Mouse (Mus musculus): ENCODE data around the gene Gm28374. TPM values are rescaled to one million over a fixed set of nuclear protein-coding genes. Genes with fewer than 3 reads are reported as not detected.

Gm28374 gene
- total and polyA plus RNA-seq, 3 experiments: 0.40 TPM; not detected in 2

GRCm38 (mm10) chr19:6117346-6117985 lies 35.4 kb upstream of the Gm28374 start:
- Histone ChIP-seq H3K4me2 (ENCODE audit: insufficient read depth, low read depth, poor library complexity, severe bottlenecking) (peak overlapping the region; percentile 70), H3K36me3 (replicated peaks in 1 of 2; ENCODE audit: control insufficient read depth in 1 of 2, insufficient read depth in 1 of 2, low read length in 1 of 2) (peaks cover 36 to 72% of the 10 kb centered on the region in 2 experiments), H3K4me1 (ENCODE audit: control insufficient read depth in 1 of 2, insufficient read depth in 2 of 2) (peaks cover 11 to 43% of the 10 kb centered on the region in 2 experiments; a peak in 3 of 4 replicates), H3K4me3 (replicated peaks in 1 of 3; ENCODE audit: low read depth in 2 of 3, low read length in 2 of 3, poor library complexity in 1 of 3) (peak overlapping the region; percentile 78 to 90 (median 84)), H3K27ac (ENCODE audit: insufficient read depth, low read depth) (peak overlapping the region; percentile 94), H3K9me3 (replicated peaks; ENCODE audit: low read length) (no peaks in the 10 kb centered on the region), H3K27me3 (replicated peaks) (no peaks in the 10 kb centered on the region), H3K79me2 (replicated peaks; ENCODE audit: control insufficient read depth, extremely low read depth, insufficient read depth, poor library complexity, severe bottlenecking) (peaks cover 14% of the 10 kb centered on the region), H3K9ac (ENCODE audit: insufficient read depth, low read depth) (peak overlapping the region; percentile 74)
- no peak for TF ChIP-seq POLR2AphosphoS2 (IDR thresholded peaks at IDR 0.05; ENCODE audit: low read depth, low read length)
- no peak for TF ChIP-seq JUN (IDR thresholded peaks at IDR 0.05; ENCODE audit: insufficient read depth, low read depth, low read length)
- TF ChIP-seq E2F4 (IDR thresholded peaks at IDR 0.05; ENCODE audit: insufficient replicate concordance, low read depth, low read length): no peak
- 0 out of 2 replicates have a peak, but pooled peaks have one; percentile 15 for TF ChIP-seq ELF1 (IDR thresholded peaks at IDR 0.05; ENCODE audit: low read depth, low read length)
- dilution Hi-C loops (cut with MboI; ENCODE audit: extremely low pct_ligation_motif_present, extremely low pct_unique_long_range_greater_than_20kb, low sequenced_read_pairs): no loop called here
- in situ Hi-C loops (cut with MboI; ENCODE audit: low pct_ligation_motif_present, low pct_unique_long_range_greater_than_20kb, low sequenced_read_pairs): no loop called here
- no peak for DNase-seq (ENCODE audit: extremely low read depth)

GRCm38 (mm10) chr19:6116113-6116850 lies 34.2 kb upstream of the Gm28374 start:
- Histone ChIP-seq H3K4me3 (replicated peaks in 1 of 3; ENCODE audit: low read depth in 2 of 3, low read length in 2 of 3, poor library complexity in 1 of 3) (no peak overlapping the region), H3K9ac (ENCODE audit: insufficient read depth, low read depth) (peak overlapping the region; percentile 74; the same call in 1 of the 2 replicates), H3K27ac (ENCODE audit: insufficient read depth, low read depth) (no peak overlapping the region), H3K4me1 (ENCODE audit: control insufficient read depth in 1 of 2, insufficient read depth in 2 of 2) (peaks cover 11 to 46% of the 10 kb centered on the region in 2 experiments; a peak in 3 of 4 replicates), H3K79me2 (replicated peaks; ENCODE audit: control insufficient read depth, extremely low read depth, insufficient read depth, poor library complexity, severe bottlenecking) (peaks cover 14% of the 10 kb centered on the region), H3K4me2 (ENCODE audit: insufficient read depth, low read depth, poor library complexity, severe bottlenecking) (peak overlapping the region; percentile 70; the same call in 1 of the 2 replicates), H3K9me3 (replicated peaks; ENCODE audit: low read length) (no peaks in the 10 kb centered on the region), H3K27me3 (replicated peaks) (no peaks in the 10 kb centered on the region), H3K36me3 (replicated peaks in 1 of 2; ENCODE audit: control insufficient read depth in 1 of 2, insufficient read depth in 1 of 2, low read length in 1 of 2) (peaks cover 32 to 72% of the 10 kb centered on the region in 2 experiments)
- in situ Hi-C loops (cut with MboI; ENCODE audit: low pct_ligation_motif_present, low pct_unique_long_range_greater_than_20kb, low sequenced_read_pairs): no loop called here
- dilution Hi-C loops (cut with MboI; ENCODE audit: extremely low pct_ligation_motif_present, extremely low pct_unique_long_range_greater_than_20kb, low sequenced_read_pairs): no loop called here
- TF ChIP-seq MYC (IDR thresholded peaks at IDR 0.05; ENCODE audit: low read depth, low read length) (no peak), POLR2A (IDR thresholded peaks at IDR 0.05; ENCODE audit: low read depth, low read length) (no peak), ZMIZ1 (IDR thresholded peaks at IDR 0.05; ENCODE audit: low read depth, low read length) (no peak), E2F4 (IDR thresholded peaks at IDR 0.05; ENCODE audit: insufficient replicate concordance, low read depth, low read length) (no peak), CHD2 (IDR thresholded peaks at IDR 0.05; ENCODE audit: low read length) (no peak), USF2 (conservative IDR thresholded peaks at IDR 0.05; ENCODE audit: low read depth, low read length) (no peak), CTCF (conservative IDR thresholded peaks at IDR 0.05 in 1 of 2, IDR thresholded peaks at IDR 0.05 in 1 of 2; ENCODE audit: low read depth in 2 of 2, low read length in 2 of 2) (no peak), SIN3A (IDR thresholded peaks at IDR 0.05; ENCODE audit: low read length) (no peak), CHD1 (IDR thresholded peaks at IDR 0.05; ENCODE audit: low read depth, low read length) (no peak), UBTF (IDR thresholded peaks at IDR 0.05; ENCODE audit: low read depth, low read length) (no peak), JUND (conservative IDR thresholded peaks at IDR 0.05; ENCODE audit: low read depth, low read length) (no peak), EP300 (IDR thresholded peaks at IDR 0.05; ENCODE audit: low read length) (no peak), ETS1 (conservative IDR thresholded peaks at IDR 0.05; ENCODE audit: low read depth, low read length) (no peak)
- DNase-seq (ENCODE audit: extremely low read depth): no peak

All from CH12.LX (cell line).